Mouse (Mus musculus) liver, adult 2 months (tissue): ENCODE measurements around the gene Krt34. TPM values are rescaled to one million over a fixed set of nuclear protein-coding genes. Genes with fewer than 3 reads are reported as not detected.

Experiments used
- DNase-seq: peaks from one replicate; pipeline ENCODE4 v3.0.0-alpha.2; 2011; ENCODE audit warnings: low read depth, low spot score; ENCODE audit errors: extremely low read depth
- H3K27ac ChIP-seq: fragments of 200-500 bp; replicated peaks from 2 replicates; pipeline ENCODE4 v1.5.1; 2012; ENCODE audit warnings: low read depth, mild to moderate bottlenecking, control low read depth, inconsistent platforms, low read length; ENCODE audit not compliant: insufficient read depth
- H3K27me3 ChIP-seq: fragments of 200-500 bp; 2 replicates; pipeline ENCODE4 v1.6.1; 2012; ENCODE audit warnings: mild to moderate bottlenecking, moderate library complexity, low read length, inconsistent platforms; ENCODE audit not compliant: control insufficient read depth, insufficient read depth
- H3K36me3 ChIP-seq: fragments of 200-500 bp; 2 replicates; pipeline ENCODE4 v1.6.1; 2012; ENCODE audit warnings: low read length, inconsistent platforms; ENCODE audit not compliant: control insufficient read depth, insufficient read depth
- H3K4me1 ChIP-seq: fragments of 200-500 bp; 2 replicates; pipeline ENCODE4 v1.6.1; 2011; ENCODE audit warnings: low read length; ENCODE audit not compliant: control insufficient read depth, insufficient read depth
- H3K4me3 ChIP-seq: fragments of 200-500 bp; 2 replicates; pipeline ENCODE4 v1.5.1; 2011; ENCODE audit warnings: low read depth, mild to moderate bottlenecking, control low read depth, low read length, moderate library complexity; ENCODE audit not compliant: insufficient read depth
- H3K79me2 ChIP-seq: fragments of 200-500 bp; 2 replicates; pipeline ENCODE4 v1.6.1; 2012; ENCODE audit warnings: inconsistent platforms, mild to moderate bottlenecking, low read length, moderate library complexity; ENCODE audit not compliant: control insufficient read depth, insufficient read depth
- H3K9ac ChIP-seq: fragments of 200-500 bp; 2 replicates; pipeline ENCODE4 v1.6.1; 2012; ENCODE audit warnings: low read depth, mild to moderate bottlenecking, control low read depth, inconsistent platforms, low read length
- CTCF ChIP-seq: fragments of 200-500 bp; IDR thresholded peaks from 2 replicates; pipeline ENCODE4 v1.5.1; 2011; ENCODE audit warnings: low read depth, low read length, control low read depth
- POLR2A ChIP-seq: fragments of 200-500 bp; IDR thresholded peaks from 2 replicates; pipeline ENCODE4 v1.6.1; 2011; ENCODE audit warnings: low read length, control low read depth; ENCODE audit not compliant: insufficient read depth; ENCODE audit errors: extremely low read depth
- WGBS: fragments of 180-500 bp; shearing (Covaris S2); methylation state at CpG from one replicate; pipeline ENCODE4 v1.1.7; 2018; 5-methylcytosine and 5-hydroxymethylcytosine counted together
- polyA plus RNA-seq: library from polyadenylated mRNA; depleted of rRNA; stranded (reverse); fragments of >200 nt; gene quantifications from 2 replicates; pipeline ENCODE4 v1.2.3, GENCODE M21; 2012; rRNA removed
- total RNA-seq: library from RNA; depleted of rRNA; stranded (reverse); fragments of >200 nt; gene quantifications from 2 replicates; pipeline ENCODE4 v1.2.3, GENCODE M21; 2014; rRNA removed

The Krt34 gene
- not detected in 2 replicates for total RNA-seq
- not detected in 2 replicates for polyA plus RNA-seq

DNA sequence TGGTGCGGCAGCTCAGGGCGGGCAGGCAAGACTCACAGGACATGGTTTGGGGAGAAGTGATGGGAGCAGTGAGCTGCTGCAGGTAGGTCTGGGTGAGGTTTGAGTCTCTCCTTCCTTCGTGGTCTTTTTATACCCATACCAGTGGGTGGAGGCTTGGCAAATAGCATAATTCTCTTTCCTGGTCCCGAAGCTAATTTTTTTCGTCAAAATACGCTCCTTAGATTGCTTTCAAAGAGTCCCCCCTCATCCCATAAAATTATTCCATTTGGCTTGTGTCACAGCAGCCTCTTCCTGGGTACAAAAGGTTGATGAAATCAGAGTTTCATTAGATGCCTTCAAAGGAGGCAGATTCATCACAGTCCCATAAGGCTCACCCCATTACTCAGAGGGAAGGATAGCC lies at the start of gene Krt34:
TSS of gene Krt34 (minus strand) at position 101 of the 400 bp plus-strand sequence.
- no peak within 1 kb of the TSS for H3K9ac ChIP-seq
- no peaks in the 10 kb centered on the region for H3K36me3 ChIP-seq
- DNase-seq, result no peak
- no peaks in the 10 kb centered on the region for H3K4me1 ChIP-seq
- H3K27me3 ChIP-seq, result peaks cover 5% of the 10 kb centered on the region; the same call in 1 of the 2 replicates
- no peak within 1 kb of the TSS for H3K4me3 ChIP-seq
- H3K79me2 ChIP-seq, result no peaks in the 10 kb centered on the region
- 81% methylated on average over 6 of the region's 6 CpGs for WGBS
- no peak within 1 kb of the TSS for H3K27ac ChIP-seq
- no peak for TF ChIP-seq CTCF
- TF ChIP-seq POLR2A, result no peak

DNA sequence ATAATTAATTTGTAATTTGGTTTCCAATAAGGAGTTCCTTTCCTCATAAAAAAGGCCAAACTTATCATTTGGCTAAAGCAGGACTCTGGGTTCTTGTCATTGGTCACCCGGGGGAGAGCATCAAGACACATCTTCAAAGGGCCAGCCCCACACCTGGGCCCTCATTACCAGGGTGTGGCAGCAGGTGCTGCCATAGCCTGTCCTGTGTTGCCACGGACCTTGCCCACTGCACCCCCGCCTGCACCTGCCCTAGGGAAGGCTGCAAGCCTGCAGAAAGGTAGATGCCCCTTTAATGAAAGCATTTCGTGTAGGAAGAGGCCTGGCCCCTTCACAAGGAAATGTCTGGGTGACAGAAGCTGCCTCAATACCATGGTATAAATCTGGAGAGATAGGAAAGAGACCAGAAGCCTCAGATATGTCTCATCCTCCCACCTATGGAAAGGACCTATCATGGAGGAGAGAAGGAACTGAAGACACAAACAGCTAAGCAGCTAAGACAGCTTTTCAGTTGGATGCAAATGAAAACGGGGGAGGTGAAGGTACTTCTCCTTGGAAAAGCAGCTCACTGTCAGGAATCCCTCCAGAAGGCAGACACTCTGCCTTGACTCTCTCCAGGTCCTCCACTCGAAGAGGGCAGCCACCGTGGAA lies 47.1 kb upstream of the Krt34 start:
- TF ChIP-seq POLR2A (no peak), CTCF (no peak)
- H3K4me3 ChIP-seq, result no peak overlapping the region
- H3K27me3 ChIP-seq, result peaks cover 2% of the 10 kb centered on the region; the same call in 1 of the 2 replicates
- 62% methylated on average over 7 of the region's 7 CpGs for WGBS
- DNase-seq, result no peak
- no peak overlapping the region for H3K27ac ChIP-seq
- no peak overlapping the region for H3K9ac ChIP-seq
- H3K36me3 ChIP-seq, result no peaks in the 10 kb centered on the region
- H3K4me1 ChIP-seq, result no peaks in the 10 kb centered on the region
- no peaks in the 10 kb centered on the region for H3K79me2 ChIP-seq

DNA sequence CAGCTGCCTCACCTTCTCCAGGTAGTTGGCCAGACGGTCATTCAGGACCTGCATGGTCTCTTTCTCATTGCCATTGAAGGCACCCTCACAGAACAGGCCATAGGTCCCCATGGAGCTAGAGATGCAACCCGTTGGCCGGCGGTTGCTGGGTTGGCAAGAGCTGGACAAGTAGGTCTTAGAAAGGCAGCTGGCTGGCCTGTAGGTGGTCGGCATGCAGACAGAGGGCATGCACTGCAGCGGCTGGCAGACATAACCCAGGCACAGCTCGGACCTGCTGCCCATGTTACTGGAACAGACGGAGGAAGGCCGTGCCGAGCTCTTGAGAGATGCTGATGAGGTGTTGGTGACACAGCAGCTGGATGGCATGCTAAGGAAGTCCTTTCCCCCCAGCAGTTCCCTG lies 46.5 kb upstream of the Krt34 start, which contains the start of gene Krt32:
TSS of gene Krt32 (minus strand) at position 366 of the 400 bp plus-strand sequence.
- Histone ChIP-seq H3K79me2 (no peaks in the 10 kb centered on the region), H3K4me3 (no peak within 1 kb of the TSS), H3K36me3 (no peaks in the 10 kb centered on the region), H3K27ac (no peak within 1 kb of the TSS), H3K27me3 (peaks cover 2% of the 10 kb centered on the region; the same call in 1 of the 2 replicates), H3K9ac (no peak within 1 kb of the TSS), H3K4me1 (no peaks in the 10 kb centered on the region)
- no peak for TF ChIP-seq CTCF
- no peak for TF ChIP-seq POLR2A
- no peak for DNase-seq
- 94% methylated on average over 10 of the region's 10 CpGs for WGBS

DNA sequence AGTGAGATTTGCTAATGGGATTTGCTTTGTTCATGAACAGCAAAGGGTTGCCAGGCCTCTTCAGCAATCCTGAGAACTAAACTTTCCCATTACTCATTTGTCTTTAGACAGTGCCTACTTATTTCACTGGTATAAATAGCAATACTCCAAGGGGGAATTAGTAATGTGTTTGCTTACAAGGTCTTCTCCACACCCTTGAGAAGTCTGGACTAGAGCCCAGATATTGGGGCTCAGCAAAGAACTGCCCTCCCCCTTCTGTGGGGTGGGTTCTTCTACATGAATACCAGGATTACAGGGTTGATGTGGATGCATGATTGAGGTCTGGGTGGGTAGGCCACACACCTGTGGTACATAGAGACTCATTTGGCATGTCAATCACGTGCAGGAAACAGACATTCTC lies 32.5 kb upstream of the Krt34 start:
- no peak for DNase-seq
- Histone ChIP-seq H3K79me2 (no peaks in the 10 kb centered on the region), H3K4me1 (no peaks in the 10 kb centered on the region), H3K27ac (no peak overlapping the region), H3K36me3 (no peaks in the 10 kb centered on the region), H3K4me3 (no peak overlapping the region), H3K27me3 (no peaks in the 10 kb centered on the region), H3K9ac (no peak overlapping the region)
- no peak for TF ChIP-seq CTCF
- WGBS, result 68% methylated on average over 1 of the region's 1 CpGs

DNA sequence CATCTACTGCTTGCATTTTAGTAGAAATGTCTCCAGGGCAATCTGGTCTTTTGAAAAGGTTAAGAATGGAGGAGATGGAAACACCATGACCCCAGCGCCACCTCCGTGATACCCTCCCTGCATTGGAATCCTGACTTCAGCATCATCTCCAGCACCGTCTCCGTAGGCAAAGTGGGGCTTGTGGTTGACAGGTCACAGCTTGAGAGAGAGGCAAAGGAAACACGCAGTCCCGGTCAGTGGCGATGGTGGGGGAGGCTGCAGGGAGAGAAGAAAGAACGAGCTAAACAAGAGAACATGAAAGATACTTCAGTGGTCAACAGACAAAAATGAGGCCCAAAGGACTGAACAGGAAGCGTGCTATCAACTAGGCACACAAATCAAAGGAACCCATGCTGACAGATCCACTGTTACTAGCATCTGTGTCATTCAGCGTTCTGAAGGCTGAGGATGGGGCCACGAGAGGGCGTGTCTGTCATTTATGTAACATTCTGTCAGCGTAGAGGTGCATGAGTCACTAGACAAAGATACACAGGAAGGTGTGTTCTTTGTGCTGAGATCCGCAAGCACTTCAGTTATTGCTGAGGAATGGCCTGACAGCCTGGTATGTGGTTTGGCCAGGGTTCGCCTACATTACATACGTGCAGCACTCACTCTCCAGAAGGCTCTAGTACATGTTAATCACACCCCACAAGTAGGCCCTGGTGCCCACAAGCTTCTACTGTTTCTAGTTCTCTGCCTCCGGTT lies 26.1 kb upstream of the Krt34 start:
- H3K9ac ChIP-seq, result no peak overlapping the region
- H3K79me2 ChIP-seq, result no peaks in the 10 kb centered on the region
- 80% methylated on average over 17 of the region's 17 CpGs for WGBS

More for the DNA sequence above, 26.1 kb upstream of the Krt34 start:
- no peaks in the 10 kb centered on the region for H3K4me1 ChIP-seq
- H3K4me3 ChIP-seq, result no peak overlapping the region
- no peak overlapping the region for H3K27ac ChIP-seq
- TF ChIP-seq POLR2A, result no peak
- TF ChIP-seq CTCF, result no peak
- no peaks in the 10 kb centered on the region for H3K27me3 ChIP-seq
- no peak for DNase-seq
- H3K36me3 ChIP-seq, result no peaks in the 10 kb centered on the region
